Mouse (Mus musculus) brain, embryonic 14.5 days (tissue): Measurements from ENCODE around the gene Wee1.

Source experiments
- CTCF ChIP-seq: fragments of 200-500 bp; IDR thresholded peaks from 2 replicates; pipeline ENCODE4 v1.5.1; 2012; ENCODE audit warnings: inconsistent platforms, mild to moderate bottlenecking, moderate library complexity, borderline replicate concordance; ENCODE audit not compliant: insufficient read depth, insufficient read length; ENCODE audit errors: extremely low read depth
- POLR2A ChIP-seq: fragments of 200-500 bp; IDR thresholded peaks from 2 replicates; pipeline ENCODE4 v1.6.1; 2012; ENCODE audit warnings: mild to moderate bottlenecking, inconsistent platforms, borderline replicate concordance; ENCODE audit not compliant: poor library complexity, insufficient read depth, insufficient read length, severe bottlenecking; ENCODE audit errors: extremely low read depth

DNA sequence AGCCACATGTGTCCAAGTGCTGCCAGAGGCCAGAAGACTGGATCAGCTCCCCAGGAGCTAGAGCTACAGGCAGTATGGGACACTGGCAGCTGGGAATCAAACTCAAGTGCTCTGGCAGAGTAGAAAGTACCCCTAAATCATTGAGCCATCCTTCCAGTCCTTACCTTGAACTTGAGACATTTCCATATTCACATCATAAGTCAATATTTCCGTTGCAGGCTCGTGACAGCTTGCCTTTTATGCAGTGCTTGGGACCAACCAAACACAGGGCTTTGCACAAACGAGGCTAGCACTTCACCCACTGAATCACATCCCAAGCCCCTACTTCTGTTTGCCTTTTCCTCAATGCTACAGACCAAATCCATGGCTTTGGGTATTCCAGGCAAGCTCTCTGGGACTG lies 36.2 kb downstream of the Wee1 start:
- no peak for TF ChIP-seq CTCF
- TF ChIP-seq POLR2A, result no peak
